ENCODE assay signal across 20 mouse cellular contexts in the genomic region with DNA sequence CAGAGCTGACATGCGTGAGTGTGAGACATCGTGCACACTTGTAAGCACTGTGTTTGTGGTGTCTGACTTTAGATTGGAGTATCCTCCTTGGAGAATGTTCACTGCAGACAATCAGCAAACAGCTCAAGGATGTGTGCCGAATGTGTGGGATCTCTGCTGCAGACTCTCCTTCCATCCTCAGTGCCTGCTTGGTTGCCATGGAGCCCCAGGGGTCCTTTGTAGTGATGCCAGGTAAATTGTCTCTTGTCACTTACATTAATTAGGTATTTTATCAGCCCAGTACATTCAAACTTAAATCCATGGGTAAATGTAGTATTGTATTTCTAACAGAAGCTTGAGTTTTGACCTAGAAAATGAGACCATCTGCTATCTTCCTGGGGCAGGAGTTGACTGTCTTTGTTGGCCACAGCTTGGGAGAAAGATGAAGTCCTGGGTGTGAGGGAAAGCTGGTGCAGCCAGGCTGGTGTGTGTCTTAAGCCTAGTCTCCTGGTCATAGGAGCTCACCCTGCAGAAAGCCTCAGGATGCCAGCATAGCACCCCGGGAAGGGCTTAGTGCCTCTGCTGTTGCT.
A peak's percentile ranks its signal among the peaks of the same experiment; 100 is the strongest.
DNase-seq lines count a peak whose midpoint lies in the region; ATAC-seq and TF ChIP-seq lines count a peak whose summit lies in the region.
"Had no signal": no experiment of that assay in that cellular context is flagged by ENCODE, and none has a peak within 500 bp of the region (broad histone marks: within the 10 kb centered on the region; RNA-seq: fewer than 3 reads in every experiment).

No protein-coding gene starts in this region.

- H3K4me2 ChIP-seq in forebrain, embryonic 12.5 days, result no peak overlapping the region
- H3K4me2 ChIP-seq in midbrain, embryonic 15.5 days, result no peak overlapping the region
- no peak overlapping the region for H3K4me2 ChIP-seq in midbrain, embryonic 11.5 days
- no peak overlapping the region for H3K4me2 ChIP-seq in midbrain, postnatal 0 days (ENCODE audit: low read depth, low read length, poor library complexity, severe bottlenecking)
- H3K4me2 ChIP-seq: kidney, embryonic 15.5 days; stomach, embryonic 15.5 days had no signal

- no peak for ATAC-seq in forebrain, embryonic 12.5 days (ENCODE audit: low FRiP score)
- no peak for ATAC-seq in midbrain, embryonic 15.5 days (replicated peaks)
- ATAC-seq in midbrain, embryonic 11.5 days (ENCODE audit: low FRiP score), result no peak
- ATAC-seq in midbrain, postnatal 0 days (ENCODE audit: low FRiP score), result no peak
- ATAC-seq: activated CD4-positive, CD25-positive, alpha-beta regulatory T cell, adult 4 months had no signal

- no peak for TF ChIP-seq CTCF in midbrain, postnatal 0 days (IDR thresholded peaks at IDR 0.05)

- no peak for DNase-seq in forebrain, embryonic 10.5 days (ENCODE audit: extremely low spot score, low spot score)
- no peak for DNase-seq in midbrain, embryonic 11.5 days (ENCODE audit: low spot score, missing footprints)
- peak; percentile 51 to 53 for DNase-seq in cerebellum, postnatal 25 days
- DNase-seq in midbrain, postnatal 0 days (ENCODE audit: low spot score), result no peak
- DNase-seq in yolk sac, embryonic 10.5 days (ENCODE audit: low spot score), result no peak
- no peak for DNase-seq in urinary bladder, adult 2 months (ENCODE audit: low spot score)
- DNase-seq: adrenal gland, postnatal 25 days; gastrocnemius, adult 2 months; heart, adult 2 months; liver; lung, adult 2 months; lung, postnatal 4 days; spleen, adult 18-20 months; thymus, postnatal 25 days had no signal

- peak overlapping the region; percentile 65 for H3K27ac ChIP-seq in forebrain, embryonic 12.5 days
- no peak overlapping the region for H3K27ac ChIP-seq in forebrain, embryonic 10.5 days
- peak overlapping the region; percentile 45 for H3K27ac ChIP-seq in midbrain, embryonic 15.5 days
- no peak overlapping the region for H3K27ac ChIP-seq in midbrain, embryonic 11.5 days (ENCODE audit: low read depth, low read length)
- H3K27ac ChIP-seq in midbrain, postnatal 0 days (ENCODE audit: low read depth, low read length), result peak overlapping the region; percentile 59; the same call in 1 of the 2 replicates
- H3K27ac ChIP-seq: embryonic facial prominence, embryonic 10.5 days; gastrocnemius, adult 2 months; heart, adult 2 months; kidney, embryonic 15.5 days; stomach, embryonic 15.5 days had no signal

- 71% methylated on average over 4 of the region's 4 CpGs for WGBS in forebrain, embryonic 12.5 days
- WGBS in forebrain, embryonic 10.5 days, result 86% methylated on average over 4 of the region's 4 CpGs
- 66% methylated on average over 4 of the region's 4 CpGs for WGBS in midbrain, embryonic 15.5 days
- 91% methylated on average over 4 of the region's 4 CpGs for WGBS in midbrain, embryonic 11.5 days
- WGBS in midbrain, postnatal 0 days, result 64% methylated on average over 4 of the region's 4 CpGs

- H3K27me3 ChIP-seq in forebrain, embryonic 12.5 days, result no peaks in the 10 kb centered on the region
- H3K27me3 ChIP-seq in forebrain, embryonic 10.5 days (ENCODE audit: poor library complexity, severe bottlenecking), result no peaks in the 10 kb centered on the region
- no peaks in the 10 kb centered on the region for H3K27me3 ChIP-seq in midbrain, embryonic 15.5 days (replicated peaks)
- H3K27me3 ChIP-seq in midbrain, embryonic 11.5 days (ENCODE audit: control insufficient read depth, insufficient read depth, low read length), result no peaks in the 10 kb centered on the region
- no peaks in the 10 kb centered on the region for H3K27me3 ChIP-seq in midbrain, postnatal 0 days (ENCODE audit: insufficient read depth, low read length)
- H3K27me3 ChIP-seq: kidney, embryonic 15.5 days; stomach, embryonic 15.5 days had no signal

- H3K9me3 ChIP-seq in forebrain, embryonic 12.5 days, result no peaks in the 10 kb centered on the region
- H3K9me3 ChIP-seq in forebrain, embryonic 10.5 days, result no peaks in the 10 kb centered on the region
- H3K9me3 ChIP-seq in midbrain, embryonic 15.5 days, result no peaks in the 10 kb centered on the region
- no peaks in the 10 kb centered on the region for H3K9me3 ChIP-seq in midbrain, embryonic 11.5 days (ENCODE audit: control insufficient read depth, low read length)
- no peaks in the 10 kb centered on the region for H3K9me3 ChIP-seq in midbrain, postnatal 0 days (ENCODE audit: low read length)
- H3K9me3 ChIP-seq: embryonic facial prominence, embryonic 10.5 days; kidney, embryonic 15.5 days; stomach, embryonic 15.5 days had no signal

- H3K4me1 ChIP-seq in forebrain, embryonic 12.5 days, result peaks cover 9% of the 10 kb centered on the region; the same call in 1 of the 2 replicates
- H3K4me1 ChIP-seq in forebrain, embryonic 10.5 days, result peaks cover 32% of the 10 kb centered on the region
- no peaks in the 10 kb centered on the region for H3K4me1 ChIP-seq in midbrain, embryonic 15.5 days
- H3K4me1 ChIP-seq in midbrain, embryonic 11.5 days (ENCODE audit: control insufficient read depth, insufficient read depth, low read length), result no peaks in the 10 kb centered on the region
- no peaks in the 10 kb centered on the region for H3K4me1 ChIP-seq in midbrain, postnatal 0 days (ENCODE audit: insufficient read depth, low read length)
- H3K4me1 ChIP-seq: stomach, embryonic 15.5 days had no signal

- no peak overlapping the region for H3K9ac ChIP-seq in forebrain, embryonic 12.5 days
- no peak overlapping the region for H3K9ac ChIP-seq in midbrain, embryonic 15.5 days
- no peak overlapping the region for H3K9ac ChIP-seq in midbrain, embryonic 11.5 days (ENCODE audit: low read length)
- no peak overlapping the region for H3K9ac ChIP-seq in midbrain, postnatal 0 days (replicated peaks; ENCODE audit: low read length, poor library complexity, severe bottlenecking)
- H3K9ac ChIP-seq: kidney, embryonic 15.5 days; stomach, embryonic 15.5 days had no signal

- no peak overlapping the region for H3K4me3 ChIP-seq in forebrain, embryonic 12.5 days (replicated peaks)
- H3K4me3 ChIP-seq in forebrain, embryonic 10.5 days, result no peak overlapping the region
- no peak overlapping the region for H3K4me3 ChIP-seq in midbrain, embryonic 15.5 days
- no peak overlapping the region for H3K4me3 ChIP-seq in midbrain, embryonic 11.5 days (ENCODE audit: low read depth, low read length)
- H3K4me3 ChIP-seq in midbrain, postnatal 0 days (ENCODE audit: low read depth, low read length), result no peak overlapping the region
- H3K4me3 ChIP-seq: embryonic facial prominence, embryonic 10.5 days; gastrocnemius, adult 2 months; heart, adult 2 months; kidney, embryonic 15.5 days; stomach, embryonic 15.5 days had no signal

- peaks cover 95% of the 10 kb centered on the region for H3K36me3 ChIP-seq in forebrain, embryonic 12.5 days (replicated peaks)
- peaks cover 99% of the 10 kb centered on the region for H3K36me3 ChIP-seq in forebrain, embryonic 10.5 days (replicated peaks)
- H3K36me3 ChIP-seq in midbrain, embryonic 15.5 days (replicated peaks), result peaks cover 23% of the 10 kb centered on the region
- peaks cover 15% of the 10 kb centered on the region; the same call in 1 of the 2 replicates for H3K36me3 ChIP-seq in midbrain, embryonic 11.5 days (ENCODE audit: control insufficient read depth, insufficient read depth, low read length)
- H3K36me3 ChIP-seq in midbrain, postnatal 0 days (ENCODE audit: insufficient read depth, low read length), result peaks cover 71% of the 10 kb centered on the region

Comparison
In these comparisons a context has a peak if more than half of its experiments do, and no peak if none do; other contexts are left out.
1. H3K27ac ChIP-seq: peak in forebrain, embryonic 12.5 days (single experiment), midbrain, embryonic 15.5 days (single experiment) and midbrain, postnatal 0 days (single experiment); none in forebrain, embryonic 10.5 days (single experiment) and midbrain, embryonic 11.5 days (single experiment).
2. DNase-seq: peak in cerebellum, postnatal 25 days (2 of 2); none in forebrain, embryonic 10.5 days (single experiment), midbrain, embryonic 11.5 days (single experiment), midbrain, postnatal 0 days (single experiment), yolk sac, embryonic 10.5 days (single experiment) and urinary bladder, adult 2 months (single experiment).